Mouse (Mus musculus) stomach, embryonic 16.5 days (tissue): ENCODE results near the gene Apba2. TPM values are rescaled to one million over a fixed set of nuclear protein-coding genes. Genes with fewer than 3 reads are reported as not detected.

Source experiments
- ATAC-seq: fragments of 200-750 bp; cut with Nextera tagmentation; 2 replicates; pipeline ENCODE4 v1.8.0; 2017; ENCODE audit warnings: moderate number of reproducible peaks, moderate TSS enrichment; ENCODE audit not compliant: insufficient read depth, low FRiP score
- H3K27ac ChIP-seq: fragments of 300-500 bp; sonication (generic); 2 replicates; pipeline ENCODE4 v1.5.1; 2014; ENCODE audit warnings: low read length
- H3K27me3 ChIP-seq: fragments of 300-500 bp; sonication (generic); 2 replicates; pipeline ENCODE4 v1.6.1; 2014; ENCODE audit warnings: low read length, control low read depth, mixed read lengths; ENCODE audit not compliant: control insufficient read depth, insufficient read depth
- H3K36me3 ChIP-seq: fragments of 300-500 bp; sonication (generic); 2 replicates; pipeline ENCODE4 v1.6.1; 2014; ENCODE audit warnings: low read length; ENCODE audit not compliant: control insufficient read depth, insufficient read depth
- H3K4me1 ChIP-seq: fragments of 300-500 bp; sonication (generic); 2 replicates; pipeline ENCODE4 v1.6.1; 2014; ENCODE audit warnings: low read length, control low read depth, mixed read lengths; ENCODE audit not compliant: control insufficient read depth, insufficient read depth
- H3K4me2 ChIP-seq: fragments of 300-500 bp; sonication (generic); 2 replicates; pipeline ENCODE4 v1.6.1; 2014; ENCODE audit warnings: low read depth, low read length, mixed read lengths
- H3K4me3 ChIP-seq: fragments of 300-500 bp; sonication (generic); replicated peaks from 2 replicates; pipeline ENCODE4 v1.5.1; 2014; ENCODE audit warnings: mild to moderate bottlenecking, low read length
- H3K9ac ChIP-seq: fragments of 300-500 bp; sonication (generic); 2 replicates; pipeline ENCODE4 v1.6.1; 2014; ENCODE audit warnings: low read length
- H3K9me3 ChIP-seq: fragments of 300-500 bp; sonication (generic); replicated peaks from 2 replicates; pipeline ENCODE4 v1.6.1; 2016; ENCODE audit warnings: low read length, control low read depth; ENCODE audit not compliant: control insufficient read depth
- WGBS: fragments of 180-500 bp; shearing (Covaris S2); extraction: QIAGEN DNeasy Blood & Tissue Kit; methylation state at CpG from one replicate; pipeline ENCODE4 v1.1.7; 2014; 5-methylcytosine and 5-hydroxymethylcytosine counted together
- polyA plus RNA-seq: library from polyadenylated mRNA; unstranded; fragments of >200 nt; fragmentation: Nextera tagmentation; extraction: Ambion mirVana; gene quantifications from 2 replicates; pipeline ENCODE4 v1.2.1, GENCODE M21; 2015

Gene Apba2
- polyA plus RNA-seq, 1 experiment from 2014 or later = 6.7 TPM

DNA sequence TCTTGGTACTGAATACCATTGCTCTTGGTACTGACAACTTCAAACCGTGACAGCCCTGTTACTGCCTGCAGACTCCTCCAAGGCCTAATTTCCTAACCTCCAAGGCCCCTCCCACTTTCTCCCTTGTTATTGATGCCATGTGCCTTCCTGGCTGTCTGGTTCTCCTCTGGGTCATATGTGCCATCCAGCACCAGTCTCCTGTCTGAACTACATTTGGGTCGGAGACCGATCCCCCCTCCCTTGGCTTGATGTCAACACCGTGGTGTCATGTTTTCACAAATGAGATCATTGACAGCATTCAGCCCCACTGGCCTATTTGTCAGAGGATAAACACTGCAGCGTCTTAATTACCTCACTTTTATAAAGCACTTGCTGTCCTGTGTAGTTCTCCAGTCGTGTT, 144.5 kb downstream of the Apba2 start:
- 71% methylated on average over 6 of the region's 6 CpGs for WGBS
- Histone ChIP-seq H3K27me3 (no peaks in the 10 kb centered on the region), H3K36me3 (no peaks in the 10 kb centered on the region), H3K9ac (no peak overlapping the region), H3K4me2 (no peak overlapping the region), H3K4me1 (no peaks in the 10 kb centered on the region), H3K27ac (no peak overlapping the region), H3K4me3 (no peak overlapping the region), H3K9me3 (no peaks in the 10 kb centered on the region)
- no peak for ATAC-seq

DNA sequence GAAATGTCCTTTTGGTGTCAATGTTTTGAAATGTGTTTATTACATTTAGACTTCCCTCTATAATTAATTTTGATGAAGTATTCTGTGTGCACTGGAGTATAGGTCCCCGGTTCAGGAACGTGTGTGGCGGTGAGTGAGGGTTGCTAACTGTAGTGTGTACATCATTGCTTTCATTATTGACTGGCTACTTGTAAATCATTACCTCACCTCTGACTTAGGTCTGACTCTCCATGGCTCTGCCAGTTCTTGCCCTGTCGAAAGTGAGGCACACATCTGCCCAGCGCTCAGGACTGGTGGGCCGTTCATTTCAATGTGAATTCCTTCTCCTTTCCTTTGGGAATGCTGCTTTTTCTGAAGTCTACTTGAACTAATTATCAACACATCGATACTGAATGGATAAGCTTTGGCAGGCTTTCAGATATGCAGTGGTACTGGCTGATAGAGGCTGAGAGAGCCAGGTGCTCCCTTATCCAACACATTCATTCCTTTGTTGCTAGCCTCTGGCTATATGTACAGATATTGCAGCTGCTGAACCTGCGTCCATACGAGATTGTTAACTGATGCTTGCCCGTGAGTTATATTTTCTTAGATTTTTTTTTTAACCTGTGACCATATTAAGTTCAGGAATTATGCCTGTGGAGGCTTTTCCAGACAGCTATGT, 147.6 kb downstream of the Apba2 start:
- H3K27me3 ChIP-seq = no peaks in the 10 kb centered on the region
- H3K9me3 ChIP-seq = no peaks in the 10 kb centered on the region
- H3K27ac ChIP-seq = no peak overlapping the region
- no peak overlapping the region for H3K4me3 ChIP-seq
- no peak; the same call in 1 of the 2 replicates for ATAC-seq
- H3K9ac ChIP-seq = no peak overlapping the region
- H3K4me2 ChIP-seq = no peak overlapping the region
- H3K4me1 ChIP-seq = no peaks in the 10 kb centered on the region
- WGBS = 54% methylated on average over 10 of the region's 10 CpGs
- H3K36me3 ChIP-seq = no peaks in the 10 kb centered on the region

DNA sequence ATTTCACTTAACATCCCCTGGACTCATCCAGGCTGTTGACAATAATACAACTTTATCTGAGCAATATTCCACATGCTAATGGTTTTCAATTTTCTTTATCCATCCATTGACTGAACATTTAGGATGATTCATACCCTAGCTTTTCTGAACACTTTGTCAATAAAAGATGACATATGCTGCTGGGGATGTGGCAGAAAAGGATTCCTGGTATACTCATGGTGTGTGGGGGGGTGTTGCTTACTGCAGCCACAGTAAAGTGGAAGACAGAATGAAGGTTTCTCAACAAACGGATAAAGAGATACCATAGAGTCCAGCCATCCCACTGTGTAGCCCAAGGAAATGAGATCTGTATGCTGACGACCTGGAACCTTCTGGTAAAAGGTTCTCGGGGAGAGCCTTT, 150.5 kb downstream of the Apba2 start:
- H3K27ac ChIP-seq = no peak overlapping the region
- H3K27me3 ChIP-seq = no peaks in the 10 kb centered on the region
- H3K9ac ChIP-seq = no peak overlapping the region
- H3K4me2 ChIP-seq = no peak overlapping the region
- no peak overlapping the region for H3K4me3 ChIP-seq
- 71% methylated on average over 3 of the region's 3 CpGs for WGBS
- H3K4me1 ChIP-seq = no peaks in the 10 kb centered on the region
- H3K9me3 ChIP-seq = no peaks in the 10 kb centered on the region
- no peak for ATAC-seq
- H3K36me3 ChIP-seq = no peaks in the 10 kb centered on the region

DNA sequence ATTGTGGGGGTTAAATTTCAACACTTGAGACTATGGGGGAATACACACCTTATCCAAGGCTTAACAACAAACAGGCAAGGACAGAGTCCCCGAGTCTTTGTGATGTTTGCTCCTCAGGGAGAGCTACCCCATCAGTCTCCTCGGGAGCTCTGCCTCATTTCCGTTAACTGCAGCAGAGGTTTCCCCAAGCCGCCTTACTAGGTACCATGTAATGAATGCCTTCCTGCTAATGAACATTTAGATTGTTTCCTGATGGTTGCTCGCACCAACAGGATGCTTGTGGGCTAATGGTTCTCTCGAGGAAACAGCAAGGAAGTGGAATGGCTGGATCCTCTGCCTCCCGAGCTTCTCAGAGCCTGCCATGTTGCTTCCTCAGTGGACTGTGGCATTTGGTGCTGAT, 155.3 kb downstream of the Apba2 start:
- Histone ChIP-seq H3K9me3 (no peaks in the 10 kb centered on the region), H3K9ac (no peak overlapping the region), H3K36me3 (no peaks in the 10 kb centered on the region), H3K4me2 (no peak overlapping the region), H3K4me3 (no peak overlapping the region), H3K4me1 (no peaks in the 10 kb centered on the region), H3K27ac (no peak overlapping the region), H3K27me3 (no peaks in the 10 kb centered on the region)
- 60% methylated on average over 7 of the region's 7 CpGs for WGBS
- ATAC-seq = no peak

DNA sequence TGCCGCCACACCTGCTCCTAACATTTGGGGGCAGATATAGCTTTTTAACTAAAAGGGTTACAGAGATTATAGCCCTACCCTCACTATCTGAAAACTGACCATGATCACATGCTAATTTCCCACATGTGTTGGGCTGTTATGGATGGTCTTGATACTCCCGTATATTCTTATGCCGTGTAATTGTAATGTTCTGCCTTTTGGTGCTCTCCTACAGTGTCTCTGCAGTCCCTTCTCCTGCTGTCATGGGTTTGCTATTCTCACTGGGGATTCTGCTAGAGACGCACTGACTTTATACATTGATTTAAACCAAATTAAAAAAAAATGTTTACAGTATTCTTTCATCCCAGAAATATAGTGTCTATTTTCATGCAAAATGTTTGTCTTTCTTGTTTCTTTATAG, 157.4 kb downstream of the Apba2 start:
- Histone ChIP-seq H3K27ac (no peak overlapping the region), H3K4me1 (no peaks in the 10 kb centered on the region), H3K4me3 (no peak overlapping the region), H3K27me3 (no peaks in the 10 kb centered on the region), H3K9ac (no peak overlapping the region), H3K4me2 (no peak overlapping the region), H3K9me3 (no peaks in the 10 kb centered on the region), H3K36me3 (no peaks in the 10 kb centered on the region)
- 75% methylated on average over 4 of the region's 4 CpGs for WGBS
- no peak for ATAC-seq

DNA sequence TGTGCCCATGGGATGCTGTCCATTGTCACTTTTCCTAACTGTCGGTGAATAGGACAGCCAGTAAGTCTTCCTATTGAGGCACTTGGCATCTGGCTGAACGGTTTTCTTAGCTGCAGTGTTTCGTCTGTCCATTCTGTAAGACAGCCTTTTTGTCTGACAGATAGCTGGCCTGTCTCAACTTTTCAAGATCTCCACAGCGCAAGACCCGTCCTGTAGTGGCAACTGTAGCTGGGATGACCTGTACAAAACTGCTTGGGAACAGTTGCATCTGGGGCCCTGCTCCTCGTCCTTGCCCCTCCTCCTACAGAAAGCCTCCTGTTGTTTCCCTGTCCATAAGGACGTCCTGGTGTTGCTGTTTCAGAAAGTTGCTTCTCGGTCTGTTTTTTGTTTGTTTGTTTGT, 157.8 kb downstream of the Apba2 start:
- Histone ChIP-seq H3K9ac (no peak overlapping the region), H3K27ac (no peak overlapping the region), H3K4me2 (no peak overlapping the region), H3K4me1 (no peaks in the 10 kb centered on the region), H3K36me3 (no peaks in the 10 kb centered on the region), H3K9me3 (no peaks in the 10 kb centered on the region), H3K4me3 (no peak overlapping the region), H3K27me3 (no peaks in the 10 kb centered on the region)
- 60% methylated on average over 8 of the region's 8 CpGs for WGBS
- ATAC-seq = no peak

DNA sequence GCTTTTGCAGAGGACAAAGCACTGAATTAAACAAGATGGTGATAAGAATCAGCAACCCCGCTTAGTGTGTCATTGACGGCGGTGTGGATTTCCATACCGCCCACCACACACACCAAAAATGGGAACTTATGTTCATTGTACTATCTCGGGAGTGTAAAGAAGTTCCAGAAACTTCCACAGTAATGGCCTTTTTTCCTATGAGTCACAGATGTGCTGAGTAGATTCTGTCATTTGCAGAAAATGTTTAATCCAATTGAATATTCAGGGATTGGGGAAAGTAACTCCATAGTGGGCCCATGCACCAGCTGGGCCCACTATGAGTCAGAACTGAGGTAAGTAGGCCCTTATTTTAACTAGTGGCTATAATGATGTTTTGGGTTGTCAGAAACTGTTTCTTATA, 161.0 kb downstream of the Apba2 start:
- Histone ChIP-seq H3K4me3 (no peak overlapping the region), H3K4me2 (no peak overlapping the region), H3K27ac (no peak overlapping the region), H3K9me3 (no peaks in the 10 kb centered on the region), H3K36me3 (no peaks in the 10 kb centered on the region), H3K4me1 (no peaks in the 10 kb centered on the region), H3K27me3 (no peaks in the 10 kb centered on the region), H3K9ac (no peak overlapping the region)
- ATAC-seq = no peak
- WGBS = 87% methylated on average over 5 of the region's 5 CpGs

DNA sequence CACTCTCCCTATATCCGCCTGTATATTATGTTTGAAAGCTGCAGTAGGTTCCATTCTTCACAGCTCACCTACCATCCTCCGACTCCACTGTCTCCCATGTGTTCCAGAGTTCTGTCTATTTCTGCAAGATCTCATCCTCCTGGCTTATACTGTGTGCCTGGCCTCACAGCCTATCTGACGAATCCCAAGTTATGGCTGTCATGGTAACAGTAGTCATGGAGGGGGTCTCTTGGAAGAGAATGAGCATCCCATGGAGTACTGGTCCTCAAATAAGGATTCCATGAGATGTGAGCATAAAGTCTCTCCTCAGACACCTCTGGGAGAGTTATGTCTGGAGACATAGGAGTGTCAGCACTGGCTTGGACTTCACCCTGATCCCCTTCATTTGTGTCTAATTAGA, 162.1 kb downstream of the Apba2 start:
- WGBS = 80% methylated on average over 3 of the region's 3 CpGs
- H3K4me1 ChIP-seq = no peaks in the 10 kb centered on the region
- H3K27me3 ChIP-seq = no peaks in the 10 kb centered on the region
- no peaks in the 10 kb centered on the region for H3K36me3 ChIP-seq
- H3K4me2 ChIP-seq = no peak overlapping the region
- ATAC-seq = no peak
- H3K27ac ChIP-seq = no peak overlapping the region
- H3K4me3 ChIP-seq = no peak overlapping the region
- H3K9me3 ChIP-seq = no peaks in the 10 kb centered on the region
- no peak overlapping the region for H3K9ac ChIP-seq

DNA sequence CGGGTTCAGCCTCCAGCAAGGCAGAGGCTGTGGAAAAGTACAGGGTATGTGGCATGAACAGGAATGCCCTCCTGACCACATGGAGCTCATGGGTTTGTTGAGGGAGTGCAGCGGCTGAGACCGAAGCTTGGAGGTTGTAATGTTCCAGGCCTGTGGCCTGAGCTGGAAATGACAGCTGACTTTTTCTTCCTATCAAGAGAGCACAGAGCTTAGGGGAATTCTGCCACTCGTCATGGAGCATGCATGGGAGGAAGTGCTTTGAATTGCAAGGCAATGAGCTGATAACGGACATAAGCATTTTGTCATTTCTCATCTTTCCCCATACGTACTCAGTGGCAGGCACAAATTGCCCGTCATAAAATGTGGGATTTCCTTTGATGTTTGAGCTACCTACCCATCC, 163.6 kb downstream of the Apba2 start:
- no peaks in the 10 kb centered on the region for H3K9me3 ChIP-seq
- 47% methylated on average over 7 of the region's 7 CpGs for WGBS

More for the DNA sequence above, 163.6 kb downstream of the Apba2 start:
- H3K27ac ChIP-seq = no peak overlapping the region
- H3K4me1 ChIP-seq = no peaks in the 10 kb centered on the region
- H3K4me3 ChIP-seq = no peak overlapping the region
- H3K36me3 ChIP-seq = no peaks in the 10 kb centered on the region
- H3K27me3 ChIP-seq = no peaks in the 10 kb centered on the region
- no peak overlapping the region for H3K4me2 ChIP-seq
- no peak for ATAC-seq
- no peak overlapping the region for H3K9ac ChIP-seq
